Mouse (Mus musculus): ENCODE measurements at regions not wholly inside any gene's neighbourhood (a gene's known extent, or its start where the extent isn't known, plus 50 kb on each side); places are given as distances from the start of the nearest gene placed in this dataset.

GRCm38 (mm10) chr13:102589680-102590435 lies 103.5 kb upstream of the Cd180 start:
- DNase-seq (ENCODE audit: low read depth): no peak

- no peak for DNase-seq (ENCODE audit: low read depth)
These were observed 101.4 kb upstream of the Cd180 start for GRCm38 (mm10) chr13:102591803-102592537.

GRCm38 (mm10) chr13:102593405-102594200 lies 99.8 kb upstream of the Cd180 start:
- no peak for DNase-seq (ENCODE audit: low read depth)

GRCm38 (mm10) chr13:102594201-102594600 lies 99.2 kb upstream of the Cd180 start:
- DNase-seq (ENCODE audit: low read depth): no peak

GRCm38 (mm10) chr13:102595602-102596001 lies 97.8 kb upstream of the Cd180 start:
- peak; percentile 67 for DNase-seq (ENCODE audit: low read depth)

- no peak for DNase-seq (ENCODE audit: low read depth)
These were observed 97.3 kb upstream of the Cd180 start for GRCm38 (mm10) chr13:102596101-102596500.

- peak; percentile 86 for DNase-seq (ENCODE audit: low read depth)
These were observed 95.2 kb upstream of the Cd180 start for GRCm38 (mm10) chr13:102598181-102598580.

GRCm38 (mm10) chr13:102599602-102600001 lies 93.8 kb upstream of the Cd180 start:
- DNase-seq (ENCODE audit: low read depth): no peak

- DNase-seq (ENCODE audit: low read depth): no peak
These were observed 93.3 kb upstream of the Cd180 start for GRCm38 (mm10) chr13:102600026-102600425.

- no peak for DNase-seq (ENCODE audit: low read depth)
These were observed 68.9 kb upstream of the Cd180 start for GRCm38 (mm10) chr13:102624461-102624860.

- no peak for DNase-seq (ENCODE audit: low read depth)
These were observed 68.1 kb upstream of the Cd180 start for GRCm38 (mm10) chr13:102625171-102625835.

- DNase-seq (ENCODE audit: low read depth): no peak
These were observed 67.5 kb upstream of the Cd180 start for GRCm38 (mm10) chr13:102625836-102626340.

GRCm38 (mm10) chr13:102627786-102628185 lies 65.6 kb upstream of the Cd180 start:
- DNase-seq (ENCODE audit: low read depth): no peak

- no peak for DNase-seq (ENCODE audit: low read depth)
These were observed 64.2 kb upstream of the Cd180 start for GRCm38 (mm10) chr13:102629176-102629575.

- DNase-seq (ENCODE audit: low read depth): peak; percentile 29
These were observed 59.0 kb upstream of the Cd180 start for GRCm38 (mm10) chr13:102634236-102634957.

GRCm38 (mm10) chr13:102636032-102636431 lies 57.3 kb upstream of the Cd180 start:
- DNase-seq (ENCODE audit: low read depth): no peak

GRCm38 (mm10) chr13:102637059-102637458 lies 56.3 kb upstream of the Cd180 start:
- DNase-seq (ENCODE audit: low read depth): no peak

- no peak for DNase-seq (ENCODE audit: low read depth)
These were observed 53.7 kb upstream of the Cd180 start for GRCm38 (mm10) chr13:102639651-102640050.

- no peak for DNase-seq (ENCODE audit: low read depth)
These were observed 53.2 kb upstream of the Cd180 start for GRCm38 (mm10) chr13:102640171-102640570.

Measured in 416B (cell line).